Mouse (Mus musculus) heart, postnatal 0 days (tissue): Measurements from ENCODE around the gene Slc5a10. TPM values are rescaled to one million over a fixed set of nuclear protein-coding genes. Genes with fewer than 3 reads are reported as not detected.
A peak's percentile ranks its signal among the peaks of the same experiment; 100 is the strongest.

Source experiments
- ATAC-seq: fragments of 200-750 bp; cut with Nextera tagmentation; 2 replicates; pipeline ENCODE4 v1.8.0; 2017; ENCODE audit warnings: low read depth, moderate number of reproducible peaks, moderate library complexity; ENCODE audit not compliant: insufficient read depth
- DNase-seq: peaks from one replicate; pipeline ENCODE4 v3.0.0-alpha.2; 2016; ENCODE audit warnings: low spot score
- H3K27ac ChIP-seq: fragments of 300-500 bp; sonication (generic); 2 replicates; pipeline ENCODE4 v1.5.1; 2014; ENCODE audit warnings: low read depth, mild to moderate bottlenecking
- H3K27me3 ChIP-seq: fragments of 300-500 bp; sonication (generic); 2 replicates; pipeline ENCODE4 v1.6.1; 2014; ENCODE audit warnings: low read length, mixed read lengths; ENCODE audit not compliant: control insufficient read depth, insufficient read depth
- H3K36me3 ChIP-seq: fragments of 300-500 bp; sonication (generic); replicated peaks from 2 replicates; pipeline ENCODE4 v1.6.1; 2014; ENCODE audit warnings: low read length, mixed read lengths; ENCODE audit not compliant: control insufficient read depth, insufficient read depth
- H3K4me1 ChIP-seq: fragments of 300-500 bp; sonication (generic); 2 replicates; pipeline ENCODE4 v1.6.1; 2014; ENCODE audit warnings: antibody characterized with exemption; ENCODE audit not compliant: control insufficient read depth, insufficient read depth
- H3K4me2 ChIP-seq: fragments of 300-500 bp; sonication (generic); 2 replicates; pipeline ENCODE4 v1.6.1; 2014; ENCODE audit warnings: low read depth, mild to moderate bottlenecking, low read length, moderate library complexity
- H3K4me3 ChIP-seq: fragments of 300-500 bp; sonication (generic); 2 replicates; pipeline ENCODE4 v1.5.1; 2014; ENCODE audit warnings: low read depth, low read length
- H3K9ac ChIP-seq: fragments of 300-500 bp; sonication (generic); replicated peaks from 2 replicates; pipeline ENCODE4 v1.6.1; 2014; ENCODE audit warnings: low read depth, low read length, mixed read lengths
- H3K9me3 ChIP-seq: fragments of 300-500 bp; sonication (generic); replicated peaks from 2 replicates; pipeline ENCODE4 v1.6.1; 2016; ENCODE audit warnings: low read length; ENCODE audit not compliant: control insufficient read depth
- CTCF ChIP-seq: IDR thresholded peaks from 2 replicates; pipeline ENCODE4 v1.5.1; 2016; ENCODE audit warnings: antibody characterized with exemption, control low read depth, low read depth
- EP300 ChIP-seq: IDR thresholded peaks from 2 replicates; pipeline ENCODE4 v1.6.1; 2016; ENCODE audit warnings: antibody characterized with exemption, low read depth
- WGBS: fragments of 180-500 bp; shearing (Covaris S2); extraction: QIAGEN DNeasy Blood & Tissue Kit; methylation state at CpG from one replicate; pipeline ENCODE4 v1.1.7; 2014; 5-methylcytosine and 5-hydroxymethylcytosine counted together
- polyA plus RNA-seq: library from polyadenylated mRNA; unstranded; fragments of >200 nt; fragmentation: Nextera tagmentation; extraction: Ambion mirVana; gene quantifications from 2 replicates; pipeline ENCODE4 v1.2.1, GENCODE M21; 2015
- total RNA-seq: library from RNA; depleted of rRNA; stranded (reverse); fragments of >200 nt; gene quantifications from 2 replicates; pipeline ENCODE4 v1.2.3, GENCODE M21; 2014; ENCODE audit warnings: low replicate concordance; rRNA removed

Slc5a10 gene
- not detected in 2 replicates for total RNA-seq
- not detected in 2 replicates for polyA plus RNA-seq

GRCm38 (mm10) chr11:61720636-61721035, at the start of gene Slc5a10:
TSS of gene Slc5a10 (minus strand) at chr11:61720826.
- H3K9me3 ChIP-seq: no peaks in the 10 kb centered on the region
- H3K4me3 ChIP-seq: no peak within 1 kb of the TSS
- WGBS: 79% methylated on average over 3 of the region's 3 CpGs
- no peak within 1 kb of the TSS for H3K27ac ChIP-seq
- DNase-seq: no peak
- no peak within 1 kb of the TSS for H3K9ac ChIP-seq
- no peaks in the 10 kb centered on the region for H3K4me1 ChIP-seq
- no peak for TF ChIP-seq CTCF
- no peak for TF ChIP-seq EP300
- H3K36me3 ChIP-seq: no peaks in the 10 kb centered on the region
- H3K4me2 ChIP-seq: no peak within 1 kb of the TSS
- H3K27me3 ChIP-seq: no peaks in the 10 kb centered on the region
- no peak for ATAC-seq

- Histone ChIP-seq H3K36me3 (peaks cover 3% of the 10 kb centered on the region; the same call in 1 of the 2 replicates), H3K4me3 (peak within 1 kb of the TSS; percentile 78), H3K27ac (peak within 1 kb of the TSS; percentile 88), H3K4me1 (no peaks in the 10 kb centered on the region; the same call in 1 of the 2 replicates), H3K4me2 (peak within 1 kb of the TSS; percentile 69), H3K9me3 (no peaks in the 10 kb centered on the region), H3K9ac (peak within 1 kb of the TSS; percentile 79), H3K27me3 (no peaks in the 10 kb centered on the region)
- under 1% methylated on average over 51 of the region's 51 CpGs for WGBS
- TF ChIP-seq EP300: no peak
- no peak for TF ChIP-seq CTCF
- peak; percentile 97 for DNase-seq
- peak; percentile 98 for ATAC-seq
Measured at GRCm38 (mm10) chr11:61761584-61762407, 41.2 kb upstream of the Slc5a10 start, which contains the start of gene Prpsap2. TSS of gene Prpsap2 (minus strand) at chr11:61762088.

- WGBS: 68% methylated on average over 5 of the region's 5 CpGs
Measured at GRCm38 (mm10) chr11:61760518-61760917, 39.9 kb upstream of the Slc5a10 start.

GRCm38 (mm10) chr11:61757151-61757550, 36.5 kb upstream of the Slc5a10 start:
- 83% methylated on average over 2 of the region's 2 CpGs for WGBS
- Histone ChIP-seq H3K27ac (no peak overlapping the region), H3K4me3 (no peak overlapping the region), H3K4me2 (no peak overlapping the region), H3K9ac (no peak overlapping the region), H3K27me3 (no peaks in the 10 kb centered on the region), H3K36me3 (peaks cover 37% of the 10 kb centered on the region), H3K9me3 (no peaks in the 10 kb centered on the region), H3K4me1 (no peaks in the 10 kb centered on the region; the same call in 1 of the 2 replicates)
- no peak for ATAC-seq
- no peak for DNase-seq
- TF ChIP-seq CTCF: no peak
- TF ChIP-seq EP300: no peak

More at GRCm38 (mm10) chr11:61760518-61760917, 39.9 kb upstream of the Slc5a10 start:
- ATAC-seq (no peak), DNase-seq (no peak)
- H3K27ac ChIP-seq: no peak overlapping the region
- H3K27me3 ChIP-seq: no peaks in the 10 kb centered on the region
- TF ChIP-seq CTCF (no peak), EP300 (no peak)
- no peak overlapping the region for H3K9ac ChIP-seq
- H3K4me3 ChIP-seq: no peak overlapping the region
- H3K36me3 ChIP-seq: peaks cover 9% of the 10 kb centered on the region; the same call in 1 of the 2 replicates
- no peaks in the 10 kb centered on the region; the same call in 1 of the 2 replicates for H3K4me1 ChIP-seq
- peak overlapping the region; percentile 69 for H3K4me2 ChIP-seq
- no peaks in the 10 kb centered on the region for H3K9me3 ChIP-seq

GRCm38 (mm10) chr11:61751612-61752011, 31.0 kb upstream of the Slc5a10 start:
- DNase-seq (no peak), ATAC-seq (no peak)
- TF ChIP-seq CTCF (peak; percentile 34), EP300 (no peak)
- H3K4me2 ChIP-seq: no peak overlapping the region
- no peak overlapping the region for H3K27ac ChIP-seq
- WGBS: 75% methylated on average over 5 of the region's 5 CpGs
- no peak overlapping the region for H3K9ac ChIP-seq
- H3K36me3 ChIP-seq: peaks cover 69% of the 10 kb centered on the region
- H3K27me3 ChIP-seq: no peaks in the 10 kb centered on the region
- H3K4me1 ChIP-seq: no peaks in the 10 kb centered on the region
- H3K9me3 ChIP-seq: no peaks in the 10 kb centered on the region
- H3K4me3 ChIP-seq: no peak overlapping the region
